Mouse (Mus musculus): ENCODE measurements around the gene Rab31. TPM values are rescaled to one million over a fixed set of nuclear protein-coding genes. Genes with fewer than 3 reads are reported as not detected.

The Rab31 gene
- polyA plus RNA-seq, 1 experiment: 56.6 TPM

DNA sequence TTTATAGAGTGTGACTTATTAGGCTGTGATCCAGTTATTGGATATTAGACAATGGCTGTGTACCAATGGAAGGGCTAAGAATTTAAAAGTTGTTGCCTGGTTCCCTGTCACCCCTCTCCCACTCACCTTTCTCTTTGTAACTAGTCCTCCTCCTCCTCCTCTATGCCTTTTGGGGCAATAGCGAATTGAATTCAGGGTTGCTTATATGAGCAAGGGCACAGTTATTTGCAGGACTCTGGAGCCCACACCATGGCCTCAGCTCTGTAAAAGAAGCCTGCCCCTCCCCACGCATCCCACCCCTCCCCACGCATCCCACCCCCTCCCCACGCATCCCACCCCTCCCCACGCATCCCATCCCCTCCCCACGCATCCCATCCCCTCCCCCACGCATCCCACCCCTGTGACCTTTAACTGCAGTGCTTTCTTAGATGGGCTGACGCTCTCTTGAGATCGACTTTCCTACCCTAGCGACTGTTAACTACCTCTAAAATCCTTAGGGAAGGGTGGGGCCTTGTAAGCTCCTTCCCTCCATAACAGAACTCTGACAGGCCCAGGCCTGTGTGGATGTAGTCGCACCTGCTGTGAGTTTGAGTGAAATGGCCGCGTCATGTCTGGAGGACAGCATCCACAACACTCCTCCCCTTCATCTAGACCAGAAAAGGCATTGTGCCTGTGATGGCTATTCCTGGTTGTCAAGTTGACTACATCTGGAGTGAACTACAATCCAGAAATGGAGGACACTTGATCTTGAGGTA is 21.7 kb upstream of the Rab31 start:
- no peak for DNase-seq (ENCODE audit: low read depth)

DNA sequence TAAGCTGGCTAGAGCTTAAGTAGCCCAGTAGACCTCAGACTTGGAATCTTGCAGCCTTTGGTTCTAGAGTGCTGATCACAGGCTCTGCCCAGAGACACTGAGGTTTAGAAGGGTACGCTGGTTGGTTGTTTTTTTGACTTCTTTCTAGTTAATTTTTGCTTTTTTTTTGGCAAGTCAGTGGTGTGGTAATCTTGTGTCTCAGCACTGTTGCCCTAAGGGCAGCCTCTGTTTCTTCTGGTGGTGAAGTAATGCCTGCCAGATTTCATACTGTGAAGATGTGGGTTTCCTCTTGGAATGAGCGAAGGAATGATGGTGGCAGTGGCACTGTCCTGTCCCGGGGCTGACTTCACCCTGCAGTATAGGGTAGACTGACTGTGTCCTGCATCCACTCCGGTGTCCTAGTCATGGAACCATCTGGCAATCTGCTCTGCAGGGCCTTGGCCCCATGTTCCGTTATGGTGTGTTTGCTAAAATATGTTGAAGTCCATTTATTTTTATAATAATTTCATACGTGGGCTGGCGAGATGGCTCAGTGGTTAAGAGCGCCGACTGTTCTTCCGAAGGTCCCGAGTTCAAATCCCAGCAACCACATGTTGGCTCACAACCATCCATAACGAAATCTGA is 20.9 kb upstream of the Rab31 start:
- no peak for DNase-seq (ENCODE audit: low read depth)
- TF ChIP-seq POLR2A (IDR thresholded peaks at IDR 0.05; ENCODE audit: borderline replicate concordance, extremely low read depth, insufficient read depth, insufficient read length, poor library complexity, severe bottlenecking) (no peak), CTCF (IDR thresholded peaks at IDR 0.05; ENCODE audit: borderline replicate concordance, extremely low read depth, insufficient read depth, insufficient read length) (no peak)

More for the DNA sequence above, 21.7 kb upstream of the Rab31 start:
- TF ChIP-seq POLR2A (IDR thresholded peaks at IDR 0.05; ENCODE audit: borderline replicate concordance, extremely low read depth, insufficient read depth, insufficient read length, poor library complexity, severe bottlenecking): no peak
- TF ChIP-seq CTCF (IDR thresholded peaks at IDR 0.05; ENCODE audit: borderline replicate concordance, extremely low read depth, insufficient read depth, insufficient read length): no peak

GRCm38 (mm10) chr17:65791161-65791560 is 18.6 kb upstream of the Rab31 start:
- no peak for DNase-seq (ENCODE audit: low read depth)

DNA sequence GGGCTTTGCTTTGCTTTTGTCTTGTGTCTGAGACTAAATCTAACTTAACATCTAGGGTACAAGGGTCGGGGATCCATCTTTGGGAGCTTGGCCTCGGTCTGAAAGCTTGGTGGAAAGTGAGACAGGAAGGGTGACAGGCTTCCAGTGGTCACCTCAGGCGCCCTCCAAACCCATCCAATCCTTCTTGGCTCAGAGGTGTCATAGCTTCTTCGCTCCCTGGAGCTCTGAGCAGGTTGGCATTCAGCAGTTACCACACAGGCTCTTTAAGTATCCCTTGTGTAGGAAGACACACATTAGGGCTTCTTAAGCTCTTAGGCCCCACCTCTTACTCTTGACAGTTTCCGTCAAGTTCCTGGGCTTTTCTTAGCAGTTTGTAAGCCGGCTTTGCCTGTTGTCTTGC is 17.0 kb upstream of the Rab31 start:
- DNase-seq (ENCODE audit: low read depth): no peak
- no peak for TF ChIP-seq POLR2A (IDR thresholded peaks at IDR 0.05; ENCODE audit: borderline replicate concordance, extremely low read depth, insufficient read depth, insufficient read length, poor library complexity, severe bottlenecking)
- TF ChIP-seq CTCF (IDR thresholded peaks at IDR 0.05; ENCODE audit: borderline replicate concordance, extremely low read depth, insufficient read depth, insufficient read length): no peak

More at GRCm38 (mm10) chr17:65791161-65791560, 18.6 kb upstream of the Rab31 start:
- TF ChIP-seq CTCF (IDR thresholded peaks at IDR 0.05; ENCODE audit: borderline replicate concordance, extremely low read depth, insufficient read depth, insufficient read length): no peak
- no peak for TF ChIP-seq POLR2A (IDR thresholded peaks at IDR 0.05; ENCODE audit: borderline replicate concordance, extremely low read depth, insufficient read depth, insufficient read length, poor library complexity, severe bottlenecking)

DNA sequence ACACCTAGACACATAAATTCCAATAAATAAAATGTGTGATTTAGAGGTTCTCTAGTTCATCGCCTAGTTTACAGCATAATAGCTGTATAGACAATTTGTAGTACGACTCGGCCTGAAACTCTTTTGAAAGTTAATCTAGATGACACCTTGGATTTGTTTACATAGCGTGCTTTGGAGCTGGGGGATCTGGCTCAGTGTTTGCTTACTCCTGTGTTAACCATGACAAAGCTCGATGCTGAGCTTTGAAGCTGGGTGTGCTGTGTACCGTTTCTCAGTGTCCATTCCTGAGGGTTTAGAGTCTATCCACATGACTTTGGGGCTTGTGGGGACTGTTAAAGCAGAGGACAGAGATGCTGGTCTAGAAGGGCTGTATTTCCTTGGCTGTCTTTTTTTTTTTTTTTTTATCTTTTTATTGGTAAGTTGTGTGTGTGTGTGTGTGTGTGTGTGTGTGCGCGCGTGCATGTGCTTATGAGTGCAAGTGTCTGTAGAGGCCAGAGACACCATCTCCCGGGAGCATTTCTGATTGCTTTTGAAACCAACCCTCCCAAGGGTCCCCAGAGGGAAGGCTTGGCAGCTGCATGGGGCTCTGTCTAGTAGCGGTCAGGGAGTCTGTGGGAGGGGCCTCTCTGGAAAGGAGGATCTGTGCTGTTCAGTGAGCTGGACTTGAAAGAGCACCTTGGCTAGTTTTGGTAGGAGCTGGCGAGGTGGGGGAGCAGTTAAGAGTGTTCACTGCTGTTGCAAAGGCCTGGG is 16.2 kb upstream of the Rab31 start:
- no peak for TF ChIP-seq CTCF (IDR thresholded peaks at IDR 0.05; ENCODE audit: borderline replicate concordance, extremely low read depth, insufficient read depth, insufficient read length)
- no peak for TF ChIP-seq POLR2A (IDR thresholded peaks at IDR 0.05; ENCODE audit: borderline replicate concordance, extremely low read depth, insufficient read depth, insufficient read length, poor library complexity, severe bottlenecking)
- DNase-seq (ENCODE audit: low read depth): no peak

GRCm38 (mm10) chr17:65787261-65787660 is 14.7 kb upstream of the Rab31 start:
- TF ChIP-seq CTCF (IDR thresholded peaks at IDR 0.05; ENCODE audit: borderline replicate concordance, extremely low read depth, insufficient read depth, insufficient read length) (no peak), POLR2A (IDR thresholded peaks at IDR 0.05; ENCODE audit: borderline replicate concordance, extremely low read depth, insufficient read depth, insufficient read length, poor library complexity, severe bottlenecking) (no peak)
- no peak for DNase-seq (ENCODE audit: low read depth)

GRCm38 (mm10) chr17:65786225-65786624 is 13.7 kb upstream of the Rab31 start:
- TF ChIP-seq POLR2A (IDR thresholded peaks at IDR 0.05; ENCODE audit: borderline replicate concordance, extremely low read depth, insufficient read depth, insufficient read length, poor library complexity, severe bottlenecking): no peak
- TF ChIP-seq CTCF (IDR thresholded peaks at IDR 0.05; ENCODE audit: borderline replicate concordance, extremely low read depth, insufficient read depth, insufficient read length): peak; percentile 17; the same call in 1 of the 2 replicates
- DNase-seq (ENCODE audit: low read depth): no peak

DNA sequence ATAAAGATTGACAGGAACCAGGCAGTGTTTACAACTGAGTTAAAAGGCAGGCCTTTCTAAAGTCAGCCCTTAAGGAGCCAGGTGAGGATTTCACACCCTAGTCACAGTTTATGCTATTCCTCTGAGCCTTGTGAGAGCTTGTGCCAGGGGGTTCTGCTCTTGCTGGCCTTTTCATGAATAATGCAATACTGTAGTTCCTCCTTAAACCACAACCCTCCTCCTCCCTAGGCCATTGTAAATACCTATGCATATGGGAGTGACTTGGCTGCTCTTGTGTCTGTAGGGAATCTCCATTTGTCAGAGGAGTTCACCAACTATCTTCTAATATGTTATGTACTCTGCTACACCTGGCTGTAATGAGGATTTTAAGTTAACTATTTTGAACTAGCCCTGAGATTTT is 13.2 kb upstream of the Rab31 start:
- no peak for TF ChIP-seq CTCF (IDR thresholded peaks at IDR 0.05; ENCODE audit: borderline replicate concordance, extremely low read depth, insufficient read depth, insufficient read length)
- TF ChIP-seq POLR2A (IDR thresholded peaks at IDR 0.05; ENCODE audit: borderline replicate concordance, extremely low read depth, insufficient read depth, insufficient read length, poor library complexity, severe bottlenecking): no peak
- DNase-seq (ENCODE audit: low read depth): no peak

- DNase-seq (ENCODE audit: low read depth): peak; percentile 28
- no peak for TF ChIP-seq POLR2A (IDR thresholded peaks at IDR 0.05; ENCODE audit: borderline replicate concordance, extremely low read depth, insufficient read depth, insufficient read length, poor library complexity, severe bottlenecking)
These were observed 12.1 kb upstream of the Rab31 start for GRCm38 (mm10) chr17:65784610-65785140.

DNA sequence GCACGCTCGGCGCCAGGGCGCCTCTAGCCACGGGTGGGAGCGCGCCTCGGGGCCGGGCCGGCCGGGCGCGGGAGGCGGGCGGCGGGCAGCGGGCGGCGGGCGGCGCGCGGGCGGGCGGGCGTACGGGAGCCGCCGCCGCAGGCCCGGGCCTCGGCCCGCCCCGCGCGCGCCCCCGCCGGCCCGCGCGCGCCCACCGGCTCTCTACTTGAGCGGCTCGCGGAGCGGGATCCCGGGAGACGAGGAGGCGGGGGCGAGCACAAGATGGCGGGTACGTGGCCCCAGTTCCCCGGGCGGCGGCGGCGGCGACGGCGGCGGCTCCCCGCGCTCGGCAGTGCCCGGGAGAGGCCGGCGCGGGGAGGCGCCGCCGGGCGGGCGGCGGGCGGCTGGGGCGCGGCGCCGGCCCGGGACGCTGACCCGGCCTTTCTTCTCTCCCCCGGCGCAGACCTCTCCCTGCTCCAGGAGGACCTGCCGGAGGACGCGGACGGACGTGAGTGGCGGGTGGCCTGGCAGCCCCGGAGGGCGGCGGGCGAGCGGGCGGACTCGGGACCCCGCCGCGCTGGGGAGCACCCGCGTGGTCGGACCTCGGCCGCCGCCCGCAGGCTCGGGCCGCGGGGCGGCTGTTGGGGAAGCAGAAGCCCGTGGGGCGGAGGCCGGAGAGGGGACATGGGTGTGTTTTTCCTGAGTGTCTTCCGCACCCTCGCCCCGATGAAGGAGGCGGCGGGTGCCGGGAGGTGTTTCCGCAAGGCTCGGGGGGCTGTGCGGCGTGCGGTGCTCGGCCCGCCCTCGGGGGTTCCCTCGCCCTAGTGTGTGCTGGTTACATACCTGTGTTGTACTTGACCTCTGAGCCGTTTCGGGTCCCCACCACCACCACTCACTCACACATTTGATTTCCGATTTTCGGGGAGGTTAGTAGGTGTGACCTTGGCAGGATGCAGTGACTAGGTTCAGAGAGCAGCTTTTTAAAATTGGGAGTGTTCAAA is 10.9 kb upstream of the Rab31 start:
- TF ChIP-seq POLR2A (IDR thresholded peaks at IDR 0.05; ENCODE audit: borderline replicate concordance, extremely low read depth, insufficient read depth, insufficient read length, poor library complexity, severe bottlenecking): no peak
- TF ChIP-seq CTCF (IDR thresholded peaks at IDR 0.05; ENCODE audit: borderline replicate concordance, extremely low read depth, insufficient read depth, insufficient read length): no peak
- peak; percentile 87 for DNase-seq (ENCODE audit: low read depth)

Measured in brain, embryonic 14.5 days (tissue).